Mouse (Mus musculus): Measurements from ENCODE around the gene Stxbp5. TPM values are rescaled to one million over a fixed set of nuclear protein-coding genes. Genes with fewer than 3 reads are reported as not detected.

Gene Stxbp5
- total RNA-seq, 2 experiments from 2014 or later = 99.8 to 104 TPM

DNA sequence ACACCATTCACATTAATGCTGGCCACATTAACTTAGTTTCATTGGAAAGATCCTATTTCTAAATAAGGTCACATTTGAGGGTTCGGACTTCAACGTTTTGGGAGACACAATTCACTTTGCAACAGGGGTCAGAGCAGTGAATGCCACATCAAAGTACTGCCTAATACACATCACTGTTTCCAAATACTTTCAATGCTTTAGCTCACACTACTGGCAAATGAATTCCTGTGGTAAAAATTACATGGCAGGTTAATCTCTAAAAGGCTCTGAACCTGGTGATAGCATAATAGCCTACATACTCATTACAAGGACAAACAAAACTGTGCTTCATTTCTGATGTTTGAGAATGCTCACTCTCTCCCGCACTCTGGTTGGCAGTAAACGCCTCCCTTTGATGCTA lies 40.9 kb downstream of the Stxbp5 start:
- DNase-seq (ENCODE audit: low spot score in 2 of 2) = no peak

DNA sequence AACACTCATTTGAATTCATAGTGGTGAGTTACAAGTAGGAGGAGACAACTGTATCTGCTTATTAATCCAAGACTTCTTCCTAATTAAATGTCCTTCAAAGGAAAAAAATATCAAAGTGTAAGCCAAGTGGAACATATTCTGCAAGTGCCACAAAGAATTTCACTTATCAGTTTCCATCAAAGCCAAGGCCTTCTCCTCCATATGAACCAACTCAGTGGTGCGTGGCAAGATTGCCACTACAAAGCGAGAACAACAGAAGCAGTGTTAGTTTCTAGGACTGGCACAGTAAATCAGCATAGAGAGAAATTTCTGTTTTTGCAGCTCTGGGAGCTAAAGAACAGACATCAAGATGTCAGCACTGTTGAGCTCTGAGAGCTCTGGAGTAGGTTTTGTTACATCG lies 41.4 kb downstream of the Stxbp5 start:
- DNase-seq (ENCODE audit: low spot score in 2 of 2) = no peak

- no peak for DNase-seq (ENCODE audit: low spot score in 2 of 2)
These were observed 43.0 kb downstream of the Stxbp5 start for GRCm38 (mm10) chr10:9857850-9858249.

DNA sequence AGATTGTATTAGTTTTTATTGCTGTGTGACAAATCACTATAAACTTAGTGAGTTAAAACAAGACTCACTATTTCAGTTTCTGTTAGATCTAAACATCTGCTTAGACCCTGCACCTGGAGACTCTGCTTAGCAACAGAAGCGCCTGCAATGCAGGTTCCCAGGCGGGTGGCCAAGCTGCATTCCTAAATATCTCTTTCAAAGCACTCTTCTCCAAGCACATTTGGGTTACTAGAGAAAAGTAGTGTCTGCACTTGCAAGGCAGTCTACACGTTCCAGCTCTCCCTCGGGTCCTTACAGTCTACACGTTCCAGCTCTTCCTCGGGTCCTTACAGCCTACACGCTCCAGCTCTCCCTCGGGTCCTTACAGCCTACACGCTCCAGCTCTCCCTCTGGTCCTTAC lies 44.1 kb downstream of the Stxbp5 start:
- DNase-seq (ENCODE audit: low spot score in 2 of 2) = no peak

DNA sequence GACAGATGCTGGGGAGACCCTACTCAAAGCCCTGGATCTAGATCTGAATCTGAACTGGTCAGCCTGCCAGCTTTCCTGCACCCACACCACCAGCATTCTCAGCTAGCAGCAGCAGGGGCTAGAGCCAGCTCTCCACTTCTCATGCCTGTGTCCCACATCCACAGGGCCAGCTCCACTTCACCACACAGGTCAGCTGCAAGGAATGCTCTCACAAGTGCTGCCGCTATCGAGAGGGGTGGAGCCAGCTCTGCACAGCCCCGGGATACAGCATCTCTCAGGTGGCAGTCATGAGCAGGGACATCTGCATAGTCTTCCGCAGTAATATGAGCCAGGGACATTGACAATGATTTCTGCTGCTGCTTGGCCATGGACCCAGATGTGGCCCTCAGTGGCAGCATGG lies 54.5 kb downstream of the Stxbp5 start:
- DNase-seq (ENCODE audit: low spot score in 2 of 2) = no peak

- DNase-seq (ENCODE audit: low spot score in 2 of 2) = no peak
These were observed 61.5 kb downstream of the Stxbp5 start for GRCm38 (mm10) chr10:9839408-9839807.

DNA sequence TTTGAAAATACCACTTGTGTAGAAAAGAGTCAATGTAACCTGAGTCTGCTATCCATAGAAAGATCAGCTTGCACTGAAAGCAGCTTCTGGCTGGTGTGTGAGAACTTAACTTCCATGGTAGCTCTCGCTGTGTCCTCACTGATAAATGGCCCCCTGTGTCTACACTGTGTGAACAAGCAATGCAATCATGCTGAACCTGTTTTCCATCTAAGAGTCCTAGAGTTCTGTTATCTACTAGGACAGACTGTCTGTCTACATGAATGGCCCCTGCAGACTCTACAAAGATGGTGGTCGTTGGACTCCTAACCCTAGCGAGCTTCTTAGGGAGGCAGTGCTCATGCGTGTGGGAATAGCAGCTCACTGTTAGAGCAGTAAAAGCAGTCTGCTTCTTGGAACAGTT lies 65.9 kb downstream of the Stxbp5 start:
- DNase-seq (ENCODE audit: low spot score in 2 of 2) = no peak

- DNase-seq (ENCODE audit: low spot score in 2 of 2) = no peak
These were observed 67.9 kb downstream of the Stxbp5 start for GRCm38 (mm10) chr10:9832937-9833336.

- DNase-seq (ENCODE audit: low spot score in 2 of 2) = no peak
These were observed 71.1 kb downstream of the Stxbp5 start for GRCm38 (mm10) chr10:9829744-9830143.

DNA sequence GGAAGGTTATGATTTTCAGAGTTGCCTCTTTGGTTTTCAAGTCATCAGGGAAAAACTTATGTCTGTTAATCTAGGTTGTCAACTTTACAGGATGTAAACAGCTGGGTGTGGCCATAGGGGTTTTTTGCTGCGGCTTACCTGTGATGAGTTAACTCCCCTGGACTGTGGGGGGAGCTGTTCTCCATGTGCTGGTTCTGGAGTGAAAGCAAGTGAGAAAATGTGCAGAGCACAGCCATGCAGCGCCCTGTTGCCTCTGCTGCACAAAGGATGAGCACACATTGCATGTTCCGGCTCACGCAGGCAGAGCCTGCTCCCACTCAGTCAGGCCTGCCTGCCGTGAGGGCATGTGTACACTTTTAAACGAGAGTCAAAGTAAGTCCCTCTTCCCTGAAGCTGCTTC lies 79.6 kb downstream of the Stxbp5 start:
- DNase-seq (ENCODE audit: low spot score in 2 of 2) = no peak

DNA sequence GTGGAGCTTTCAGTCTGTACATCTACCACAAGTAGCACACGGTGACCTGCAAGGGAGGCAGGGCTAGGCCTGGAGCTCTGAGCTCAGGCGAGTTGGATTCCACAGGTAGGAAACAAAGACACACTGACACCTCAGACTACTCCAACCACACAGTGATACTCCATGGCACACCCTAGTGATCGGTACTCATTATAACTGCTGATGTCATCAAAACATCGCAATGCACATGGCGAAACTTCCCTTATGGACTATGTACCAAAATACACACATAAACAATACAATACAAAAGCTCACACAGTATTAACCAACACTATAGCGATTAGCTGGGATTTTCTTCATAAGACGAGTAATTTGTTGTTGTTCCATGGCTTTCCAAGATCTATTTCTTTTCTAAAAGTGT lies 82.3 kb downstream of the Stxbp5 start:
- DNase-seq (ENCODE audit: low spot score in 2 of 2) = no peak

- DNase-seq (ENCODE audit: low spot score in 2 of 2) = peak; percentile 19 to 65
These were observed 87.0 kb downstream of the Stxbp5 start for GRCm38 (mm10) chr10:9813926-9814325.

DNA sequence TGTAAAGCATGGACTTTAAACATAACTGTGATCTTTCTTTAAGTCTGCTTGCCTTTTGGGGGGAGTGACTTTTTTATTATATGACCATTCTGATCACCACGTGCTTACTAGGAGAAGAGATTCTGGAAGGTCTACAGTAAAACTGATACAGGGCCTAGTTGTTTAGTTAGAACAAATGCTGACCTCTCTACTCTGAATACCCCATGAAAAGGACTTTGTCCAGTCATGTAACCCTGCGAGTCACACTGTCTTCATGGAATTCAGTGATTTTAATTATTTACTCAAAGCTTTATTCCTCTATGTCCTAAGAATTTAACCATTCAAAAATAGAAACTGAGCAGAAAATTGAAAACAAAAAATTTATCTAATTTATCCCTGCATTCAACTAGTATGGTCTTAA lies 93.3 kb downstream of the Stxbp5 start:
- DNase-seq (ENCODE audit: low spot score in 2 of 2) = no peak

DNA sequence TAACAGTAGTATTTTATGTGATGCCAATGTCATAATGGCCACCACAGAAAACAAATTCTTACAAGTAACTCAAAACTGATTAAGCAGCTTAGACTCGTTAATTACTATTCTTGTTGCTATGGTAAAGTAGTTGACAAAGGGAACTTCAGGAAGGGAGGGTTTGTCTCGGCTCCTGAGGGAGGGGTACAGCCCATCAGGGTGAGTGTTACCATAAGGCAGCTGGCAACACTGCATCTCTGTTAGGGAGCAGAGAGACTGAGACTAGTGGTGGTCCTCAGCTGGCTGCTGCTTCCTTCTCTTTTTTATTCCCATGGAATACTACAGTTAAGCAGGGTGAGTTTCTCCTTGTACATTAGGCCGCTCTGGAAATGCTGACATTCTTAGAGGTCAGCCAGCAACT lies 95.5 kb downstream of the Stxbp5 start:
- no peak for DNase-seq (ENCODE audit: low spot score in 2 of 2)

DNA sequence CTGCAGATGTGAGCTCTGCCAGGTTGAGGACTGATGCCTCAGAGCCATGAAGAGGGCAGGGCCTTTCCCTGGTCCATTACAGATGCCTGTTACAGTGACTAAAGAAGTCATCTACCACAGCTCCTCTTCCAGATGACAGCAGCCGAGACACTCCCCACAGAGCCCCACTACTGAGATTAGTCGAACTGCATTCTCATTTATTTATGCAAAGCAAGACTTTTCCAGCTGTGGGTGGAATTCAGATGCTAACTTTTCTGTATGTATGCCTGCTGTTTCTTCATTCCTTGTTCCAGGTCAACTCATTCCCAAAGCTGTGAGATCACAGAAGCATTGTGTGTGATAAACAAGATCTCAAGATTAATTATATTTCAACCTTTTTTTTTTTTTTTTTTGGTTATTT lies 97.8 kb downstream of the Stxbp5 start:
- DNase-seq (ENCODE audit: low spot score in 2 of 2) = no peak

DNA sequence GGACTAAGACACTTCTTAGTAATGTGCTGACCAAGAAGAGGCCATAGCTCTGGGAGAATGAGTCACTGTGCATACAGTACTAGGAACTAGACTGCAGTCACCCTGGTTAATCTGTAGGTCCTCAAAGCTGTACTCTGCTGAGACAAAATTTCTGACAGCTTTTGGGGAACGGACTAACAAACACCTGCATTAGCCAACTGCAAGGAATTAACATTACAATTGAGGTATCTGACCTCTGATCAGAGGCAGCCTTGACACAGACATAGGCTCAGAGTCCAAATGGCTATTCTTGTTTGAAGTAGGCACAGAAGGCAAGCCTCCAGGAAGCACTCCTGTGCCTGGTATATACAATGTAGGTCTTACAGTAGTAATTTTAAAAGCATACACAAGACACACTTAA lies 99.3 kb downstream of the Stxbp5 start:
- no peak for DNase-seq (ENCODE audit: low spot score in 2 of 2)

- no peak for DNase-seq (ENCODE audit: low spot score in 2 of 2)
These were observed 101.8 kb downstream of the Stxbp5 start for GRCm38 (mm10) chr10:9799085-9799484.

DNA sequence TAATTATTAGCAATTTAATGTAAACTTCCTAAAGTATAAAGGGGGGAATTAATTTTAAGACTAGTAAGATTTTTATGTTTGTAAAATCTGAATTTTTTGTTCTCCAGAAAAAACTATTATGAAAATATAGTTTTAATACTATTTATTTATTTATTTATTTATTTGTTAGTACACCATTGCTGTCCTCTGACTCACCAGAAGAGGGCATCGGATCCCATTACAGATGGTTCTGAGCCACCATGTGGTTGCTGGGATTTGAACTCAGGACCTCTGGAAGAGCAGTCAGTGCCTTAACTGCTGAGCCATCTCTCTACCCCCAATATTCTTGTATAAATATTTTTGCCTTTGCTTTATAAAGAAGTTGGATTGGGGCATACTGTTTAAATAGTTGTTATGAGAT lies 104.5 kb downstream of the Stxbp5 start:
- DNase-seq (ENCODE audit: low spot score in 2 of 2) = no peak

DNA sequence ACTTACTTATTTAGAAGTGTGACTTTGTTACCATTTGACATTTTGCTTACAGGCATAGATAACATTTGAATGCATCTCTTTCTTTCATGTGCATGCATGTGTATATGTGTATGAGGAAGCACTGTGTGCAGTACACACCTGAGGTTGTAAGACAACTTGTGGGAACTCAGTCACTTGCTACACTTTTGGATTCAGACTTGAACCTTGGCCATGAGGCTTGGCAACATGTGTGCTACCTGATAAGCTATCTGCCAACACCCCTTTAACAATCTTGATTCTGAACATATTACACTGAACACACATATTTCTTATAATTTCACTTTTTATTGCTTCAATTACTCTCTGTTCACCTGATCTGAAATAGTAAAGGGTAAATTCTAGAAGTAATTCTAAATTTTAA lies 106.5 kb downstream of the Stxbp5 start:
- DNase-seq (ENCODE audit: low spot score in 2 of 2) = no peak

DNA sequence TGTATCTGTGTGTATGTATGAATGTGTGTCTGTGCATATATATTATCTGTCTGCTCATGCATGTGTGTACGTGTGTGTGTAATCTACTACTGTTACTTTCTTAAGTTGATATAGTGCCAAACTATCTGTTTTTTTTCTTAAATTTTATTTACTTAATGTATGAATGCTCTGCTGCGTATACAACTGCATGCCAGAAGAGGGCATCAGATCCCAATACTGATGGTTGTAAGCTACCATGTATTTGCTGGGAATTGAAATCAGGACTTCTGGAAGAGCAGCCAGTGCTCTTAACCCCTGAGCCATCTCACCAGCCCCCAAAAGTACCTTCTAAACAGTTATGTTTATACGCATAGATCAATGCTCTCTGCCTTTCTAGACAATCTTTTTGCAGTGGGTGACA lies 109.9 kb downstream of the Stxbp5 start:
- no peak for DNase-seq (ENCODE audit: low spot score in 2 of 2)

- no peak for DNase-seq (ENCODE audit: low spot score in 2 of 2)
These were observed 114.4 kb downstream of the Stxbp5 start for GRCm38 (mm10) chr10:9786461-9786860.

DNA sequence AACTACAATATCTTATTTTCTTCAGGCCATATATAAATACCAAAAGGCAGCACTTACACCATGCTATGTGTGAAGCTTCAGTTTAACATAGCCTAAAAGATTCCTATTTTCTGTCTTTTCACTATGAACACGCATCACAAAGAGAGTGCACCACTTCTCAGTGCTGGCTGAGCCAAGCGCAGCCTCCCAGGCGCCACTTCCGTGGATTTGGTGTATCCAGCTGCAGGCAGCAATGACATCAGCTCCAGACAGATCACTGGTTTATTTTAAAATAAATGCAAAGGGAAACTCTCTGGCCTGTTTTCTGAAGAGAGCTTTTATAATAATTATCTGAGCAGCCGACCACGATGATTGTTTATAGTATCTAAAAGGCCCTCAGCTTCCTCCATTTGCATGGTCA lies 115.2 kb downstream of the Stxbp5 start:
- no peak for DNase-seq (ENCODE audit: low spot score in 2 of 2)

DNA sequence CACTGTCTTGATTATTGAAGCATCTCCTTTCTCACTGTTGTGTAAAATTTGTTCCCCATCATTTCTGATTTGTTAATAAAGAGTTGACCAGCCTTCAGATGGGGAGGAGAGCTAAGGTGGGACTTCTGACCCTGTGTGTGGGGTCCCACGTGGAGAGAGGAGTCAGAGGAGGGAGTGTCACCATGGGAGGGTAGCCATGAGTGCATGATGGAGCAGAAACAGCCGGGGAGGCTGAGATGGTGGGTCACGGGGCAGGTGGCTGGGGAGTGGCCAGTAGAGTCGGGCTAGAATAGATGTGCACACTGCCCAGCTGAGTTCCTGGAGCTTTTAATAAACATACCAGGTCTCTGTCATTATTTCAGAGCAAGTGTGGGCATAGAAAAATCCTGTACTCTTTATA lies 121.0 kb downstream of the Stxbp5 start:
- no peak for DNase-seq (ENCODE audit: low spot score in 2 of 2)

- DNase-seq (ENCODE audit: low spot score in 2 of 2) = no peak
These were observed 130.6 kb downstream of the Stxbp5 start for GRCm38 (mm10) chr10:9770261-9770660.

Measured in layer of hippocampus, postnatal 14 days (tissue).